Mouse (Mus musculus): Measurements from ENCODE around the gene U2surp. TPM values are rescaled to one million over a fixed set of nuclear protein-coding genes. Genes with fewer than 3 reads are reported as not detected.
A peak's percentile ranks its signal among the peaks of the same experiment; 100 is the strongest.
"Not testable (repeated sequence)": the region's sequence is repeated elsewhere in the genome, so short reads cannot be mapped to it uniquely, and the experiment has no call there.

Gene U2surp
- polyA plus RNA-seq, 1 experiment from 2014 or later: 139 TPM

GRCm38 (mm10) chr9:95522561-95522960 lies 10.8 kb upstream of the U2surp start:
- no peaks in the 10 kb centered on the region for H3K36me3 ChIP-seq
- no peaks in the 10 kb centered on the region for H3K27me3 ChIP-seq (ENCODE audit: low read depth, poor library complexity, severe bottlenecking)
- WGBS: 93% methylated on average over 2 of the region's 2 CpGs
- H3K4me3 ChIP-seq: no peak overlapping the region
- DNase-seq (ENCODE audit: low spot score): no peak
- no peak overlapping the region for H3K27ac ChIP-seq (replicated peaks)
- no peaks in the 10 kb centered on the region for H3K9me3 ChIP-seq (replicated peaks)
- H3K4me1 ChIP-seq: no peaks in the 10 kb centered on the region

DNA sequence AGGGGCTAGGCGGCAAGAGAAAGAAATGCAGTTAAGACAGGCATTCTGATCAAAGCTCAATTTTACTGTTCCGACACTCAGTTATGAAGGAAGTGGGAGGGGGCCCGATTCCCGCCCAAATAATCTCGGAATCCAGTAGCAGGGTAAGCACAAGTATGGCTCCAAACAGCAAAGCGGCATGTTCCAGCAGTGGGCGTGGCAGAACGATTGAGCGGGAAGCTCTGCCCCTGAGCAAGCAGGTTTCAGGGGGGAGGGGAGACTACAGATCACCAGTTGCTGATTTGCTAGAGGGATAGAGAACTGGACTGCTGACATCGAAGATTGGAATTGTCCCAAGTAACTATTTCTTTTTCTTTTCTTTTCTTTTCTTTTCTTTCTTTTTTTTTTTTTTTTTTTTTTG lies 9.8 kb upstream of the U2surp start:
- Histone ChIP-seq H3K27ac (replicated peaks) (no peak overlapping the region), H3K4me1 (no peaks in the 10 kb centered on the region), H3K27me3 (ENCODE audit: low read depth, poor library complexity, severe bottlenecking) (no peaks in the 10 kb centered on the region), H3K9me3 (replicated peaks) (no peaks in the 10 kb centered on the region), H3K4me3 (no peak overlapping the region), H3K36me3 (no peaks in the 10 kb centered on the region)
- no peak for DNase-seq (ENCODE audit: low spot score)
- WGBS: 58% methylated on average over 10 of the region's 10 CpGs

- Histone ChIP-seq H3K4me3 (no peak overlapping the region), H3K9me3 (replicated peaks) (no peaks in the 10 kb centered on the region), H3K36me3 (no peaks in the 10 kb centered on the region), H3K27me3 (ENCODE audit: low read depth, poor library complexity, severe bottlenecking) (no peaks in the 10 kb centered on the region), H3K27ac (replicated peaks) (no peak overlapping the region), H3K4me1 (no peaks in the 10 kb centered on the region)
- no peak for DNase-seq (ENCODE audit: low spot score)
- 91% methylated on average over 8 of the region's 8 CpGs for WGBS
Observed at GRCm38 (mm10) chr9:95521031-95521430, 9.2 kb upstream of the U2surp start.

DNA sequence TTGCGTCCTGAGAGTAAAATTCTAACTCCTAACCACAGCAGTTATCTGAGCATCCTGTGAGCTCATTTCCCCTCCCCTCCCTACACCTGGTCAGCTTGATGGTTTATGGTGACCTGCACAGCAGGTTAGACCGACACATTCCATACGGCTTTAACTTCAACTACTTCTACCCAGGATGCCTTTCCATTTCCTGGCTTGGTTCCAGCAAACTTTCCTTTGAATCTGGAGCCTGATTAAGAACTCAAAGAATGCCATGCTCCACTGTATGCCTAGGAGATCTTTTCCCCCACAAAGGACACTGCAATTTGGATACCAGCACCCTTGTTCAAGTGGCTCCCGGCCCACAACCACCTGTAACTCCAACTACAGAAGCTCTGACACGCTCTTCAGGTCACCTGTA lies 8.8 kb upstream of the U2surp start:
- H3K36me3 ChIP-seq: no peaks in the 10 kb centered on the region
- H3K9me3 ChIP-seq (replicated peaks): no peaks in the 10 kb centered on the region
- 87% methylated on average over 5 of the region's 5 CpGs for WGBS
- H3K4me1 ChIP-seq: no peaks in the 10 kb centered on the region
- no peak overlapping the region for H3K4me3 ChIP-seq
- H3K27ac ChIP-seq (replicated peaks): no peak overlapping the region
- no peaks in the 10 kb centered on the region for H3K27me3 ChIP-seq (ENCODE audit: low read depth, poor library complexity, severe bottlenecking)
- DNase-seq (ENCODE audit: low spot score): no peak

DNA sequence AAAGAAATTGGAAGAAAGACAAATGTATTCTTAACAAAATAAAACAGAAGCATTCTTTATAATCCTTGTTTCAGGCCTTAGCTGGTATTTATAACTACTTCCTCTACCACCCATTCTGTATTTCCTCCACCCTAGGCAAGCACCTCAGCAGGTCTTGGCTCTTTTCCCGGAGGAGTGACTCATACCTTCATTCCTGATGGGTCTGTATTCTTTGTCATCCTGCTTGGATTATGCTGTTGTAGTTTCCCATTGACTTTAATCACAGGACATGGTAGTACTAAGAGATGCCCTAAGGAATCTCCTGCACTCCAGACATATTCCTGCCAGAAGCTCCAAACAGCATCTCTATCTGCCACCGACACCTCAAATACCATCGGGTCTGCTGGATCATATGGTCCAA lies 2.6 kb upstream of the U2surp start:
- not testable (repeated sequence) for H3K4me3 ChIP-seq; DNase-seq (ENCODE audit: low spot score); H3K27ac ChIP-seq (replicated peaks); H3K9me3 ChIP-seq (replicated peaks); H3K27me3 ChIP-seq (ENCODE audit: low read depth, poor library complexity, severe bottlenecking); H3K36me3 ChIP-seq
- 98% methylated on average over 3 of the region's 3 CpGs for WGBS
- H3K4me1 ChIP-seq: peaks cover 22% of the 10 kb centered on the region

- Histone ChIP-seq H3K27ac (replicated peaks) (no peak overlapping the region), H3K27me3 (ENCODE audit: low read depth, poor library complexity, severe bottlenecking) (no peaks in the 10 kb centered on the region), H3K9me3 (replicated peaks) (no peaks in the 10 kb centered on the region), H3K4me3 (no peak overlapping the region), H3K4me1 (peaks cover 22% of the 10 kb centered on the region), H3K36me3 (peaks cover under 1% of the 10 kb centered on the region; the same call in 1 of the 2 replicates)
- WGBS: 97% methylated on average over 2 of the region's 2 CpGs
- no peak for DNase-seq (ENCODE audit: low spot score)
Observed at GRCm38 (mm10) chr9:95513776-95514175, 2.0 kb upstream of the U2surp start.

DNA sequence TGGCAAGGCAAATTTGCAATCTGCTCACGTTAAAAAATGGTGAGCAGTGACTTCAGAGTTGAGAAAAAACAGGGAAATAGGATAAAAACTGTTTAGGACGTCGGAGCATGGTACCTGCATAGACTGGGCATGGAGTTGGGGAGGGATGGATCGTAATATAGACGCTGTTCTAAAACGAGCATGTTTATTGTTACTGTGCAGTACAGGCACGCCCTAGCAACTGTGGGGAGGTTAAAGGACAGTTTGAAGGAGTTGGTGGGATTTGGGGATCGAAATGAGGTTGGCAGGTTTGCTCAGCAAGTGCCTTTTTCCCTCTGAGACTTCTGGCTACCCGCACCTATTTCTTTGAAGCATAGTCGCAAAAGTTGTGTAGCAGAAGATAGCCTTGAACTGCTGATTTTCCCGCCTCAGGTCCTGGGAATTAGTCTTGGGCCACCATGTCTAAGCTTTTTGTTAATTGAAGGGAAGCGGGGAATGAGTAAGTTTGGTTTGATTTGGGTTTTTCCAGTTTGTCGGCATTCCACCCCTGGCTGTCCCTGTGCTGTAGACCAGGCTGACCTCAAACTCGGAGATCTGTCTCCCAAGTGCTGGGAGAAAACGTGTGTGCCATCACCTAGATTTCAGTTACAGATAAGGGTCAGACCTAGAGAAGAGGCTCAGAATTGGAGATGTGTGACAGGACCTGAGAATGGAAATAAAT lies 685 bp upstream of the U2surp start:
- 28% methylated on average over 15 of the region's 15 CpGs for WGBS
- Histone ChIP-seq H3K27ac (replicated peaks) (peak overlapping the region; percentile 97), H3K9me3 (replicated peaks) (no peaks in the 10 kb centered on the region), H3K4me1 (peaks cover 22% of the 10 kb centered on the region), H3K4me3 (peak overlapping the region; percentile 96), H3K27me3 (ENCODE audit: low read depth, poor library complexity, severe bottlenecking) (no peaks in the 10 kb centered on the region), H3K36me3 (peaks cover 10% of the 10 kb centered on the region)
- DNase-seq (ENCODE audit: low spot score): no peak

GRCm38 (mm10) chr9:95510693-95511404 lies 947 bp downstream of the U2surp start:
- 12% methylated on average over 21 of the region's 21 CpGs for WGBS
- Histone ChIP-seq H3K4me3 (peak overlapping the region; percentile 96), H3K27me3 (ENCODE audit: low read depth, poor library complexity, severe bottlenecking) (no peaks in the 10 kb centered on the region), H3K9me3 (replicated peaks) (no peaks in the 10 kb centered on the region), H3K27ac (replicated peaks) (peak overlapping the region; percentile 97), H3K4me1 (peaks cover 22% of the 10 kb centered on the region), H3K36me3 (peaks cover 10% of the 10 kb centered on the region)
- no peak for DNase-seq (ENCODE audit: low spot score)

GRCm38 (mm10) chr9:95505666-95506065 lies 6.1 kb downstream of the U2surp start:
- 90% methylated on average over 3 of the region's 3 CpGs for WGBS
- Histone ChIP-seq H3K4me3 (no peak overlapping the region), H3K36me3 (peaks cover 25% of the 10 kb centered on the region), H3K27ac (replicated peaks) (no peak overlapping the region), H3K27me3 (ENCODE audit: low read depth, poor library complexity, severe bottlenecking) (no peaks in the 10 kb centered on the region), H3K4me1 (peaks cover 10% of the 10 kb centered on the region), H3K9me3 (replicated peaks) (no peaks in the 10 kb centered on the region)
- DNase-seq (ENCODE audit: low spot score): no peak

- Histone ChIP-seq H3K27me3 (ENCODE audit: low read depth, poor library complexity, severe bottlenecking) (no peaks in the 10 kb centered on the region), H3K27ac (replicated peaks) (no peak overlapping the region), H3K36me3 (peaks cover 45% of the 10 kb centered on the region), H3K9me3 (replicated peaks) (no peaks in the 10 kb centered on the region), H3K4me3 (no peak overlapping the region), H3K4me1 (no peaks in the 10 kb centered on the region)
- DNase-seq (ENCODE audit: low spot score): no peak
Observed at GRCm38 (mm10) chr9:95499848-95500247, 11.9 kb downstream of the U2surp start.

GRCm38 (mm10) chr9:95495038-95495437 lies 16.8 kb downstream of the U2surp start:
- Histone ChIP-seq H3K27ac (replicated peaks) (no peak overlapping the region), H3K9me3 (replicated peaks) (no peaks in the 10 kb centered on the region), H3K4me3 (no peak overlapping the region), H3K27me3 (ENCODE audit: low read depth, poor library complexity, severe bottlenecking) (no peaks in the 10 kb centered on the region), H3K36me3 (peaks cover 65% of the 10 kb centered on the region), H3K4me1 (no peaks in the 10 kb centered on the region)
- WGBS: 88% methylated on average over 1 of the region's 1 CpGs
- no peak for DNase-seq (ENCODE audit: low spot score)

GRCm38 (mm10) chr9:95493393-95493792 lies 18.4 kb downstream of the U2surp start:
- Histone ChIP-seq H3K9me3 (replicated peaks) (no peaks in the 10 kb centered on the region), H3K4me1 (no peaks in the 10 kb centered on the region), H3K27ac (replicated peaks) (no peak overlapping the region), H3K4me3 (no peak overlapping the region), H3K27me3 (ENCODE audit: low read depth, poor library complexity, severe bottlenecking) (no peaks in the 10 kb centered on the region), H3K36me3 (peaks cover 73% of the 10 kb centered on the region)
- DNase-seq (ENCODE audit: low spot score): no peak
- 96% methylated on average over 3 of the region's 3 CpGs for WGBS

DNA sequence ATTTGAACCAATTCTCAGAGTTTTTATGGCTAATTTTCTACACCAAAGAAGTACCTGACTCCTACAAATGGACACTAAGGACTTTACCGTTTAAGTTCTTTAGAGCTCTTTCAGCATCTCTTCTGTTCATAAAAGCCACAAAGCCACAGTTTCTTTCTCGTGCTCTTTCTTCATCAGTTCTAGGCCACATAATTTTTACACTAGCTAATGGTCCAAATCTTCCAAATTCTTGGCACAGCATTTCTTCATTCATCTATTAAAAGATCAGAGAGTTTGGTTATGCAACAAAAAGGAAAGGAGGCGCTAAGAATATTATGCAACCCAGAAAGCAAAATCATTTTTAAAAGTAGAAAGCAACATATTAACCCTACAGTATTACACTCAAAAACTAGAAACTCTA lies 21.8 kb downstream of the U2surp start:
- Histone ChIP-seq H3K36me3 (peaks cover 82% of the 10 kb centered on the region), H3K9me3 (replicated peaks) (no peaks in the 10 kb centered on the region), H3K27ac (replicated peaks) (no peak overlapping the region), H3K4me3 (no peak overlapping the region), H3K4me1 (no peaks in the 10 kb centered on the region), H3K27me3 (ENCODE audit: low read depth, poor library complexity, severe bottlenecking) (no peaks in the 10 kb centered on the region)
- 93% methylated on average over 3 of the region's 3 CpGs for WGBS
- DNase-seq (ENCODE audit: low spot score): no peak

Measured in midbrain, embryonic 10.5 days (tissue).